Mouse (Mus musculus): ENCODE measurements at regions not wholly inside any gene's neighbourhood (a gene's known extent, or its start where the extent isn't known, plus 50 kb on each side); places are given as distances from the start of the nearest gene placed in this dataset.

- Histone ChIP-seq H3K4me2 (replicated peaks) (no peak overlapping the region), H3K36me3 (no peaks in the 10 kb centered on the region), H3K27ac (replicated peaks) (no peak overlapping the region), H3K4me3 (no peak overlapping the region), H3K4me1 (peaks cover 23% of the 10 kb centered on the region), H3K9ac (replicated peaks) (no peak overlapping the region), H3K9me3 (no peaks in the 10 kb centered on the region), H3K27me3 (peaks cover 8% of the 10 kb centered on the region; the same call in 1 of the 2 replicates)
- 52% methylated on average over 5 of the region's 5 CpGs for WGBS
- no peak for ATAC-seq (ENCODE audit: low FRiP score, low read depth)
Measured at GRCm38 (mm10) chr11:24297763-24298162, 219.9 kb downstream of the Bcl11a start.

DNA sequence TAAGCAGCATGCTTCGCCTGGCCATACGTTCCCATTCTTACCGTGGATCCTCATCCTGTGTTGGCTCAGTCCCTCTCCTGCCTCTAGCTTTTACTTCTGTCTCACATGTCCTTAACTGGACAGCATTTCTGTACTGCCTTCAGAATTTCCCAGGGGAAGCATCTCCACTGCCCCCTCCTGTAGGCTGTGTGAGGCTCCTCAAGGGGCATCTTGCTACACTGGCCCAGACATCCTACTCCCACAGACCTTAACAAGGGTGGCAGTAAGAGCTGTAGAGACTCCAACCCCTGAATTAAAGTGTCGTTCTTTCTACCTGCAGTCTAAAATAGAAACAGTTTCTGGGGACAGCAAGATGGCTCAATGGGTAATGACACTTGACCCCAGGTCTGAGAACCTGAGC lies 222.5 kb downstream of the Bcl11a start:
- no peak for ATAC-seq (ENCODE audit: low FRiP score, low read depth)
- Histone ChIP-seq H3K27ac (replicated peaks) (no peak overlapping the region), H3K4me3 (no peak overlapping the region), H3K9me3 (no peaks in the 10 kb centered on the region), H3K4me1 (peaks cover 29% of the 10 kb centered on the region), H3K9ac (replicated peaks) (no peak overlapping the region), H3K4me2 (replicated peaks) (no peak overlapping the region), H3K27me3 (peaks cover 8% of the 10 kb centered on the region; the same call in 1 of the 2 replicates), H3K36me3 (no peaks in the 10 kb centered on the region)
- 84% methylated on average over 4 of the region's 4 CpGs for WGBS

- Histone ChIP-seq H3K4me3 (no peak overlapping the region), H3K27me3 (peaks cover 8% of the 10 kb centered on the region; the same call in 1 of the 2 replicates), H3K9ac (replicated peaks) (no peak overlapping the region), H3K4me2 (replicated peaks) (no peak overlapping the region), H3K4me1 (peaks cover 36% of the 10 kb centered on the region), H3K27ac (replicated peaks) (no peak overlapping the region), H3K9me3 (no peaks in the 10 kb centered on the region), H3K36me3 (no peaks in the 10 kb centered on the region)
- 81% methylated on average over 3 of the region's 3 CpGs for WGBS
- ATAC-seq (ENCODE audit: low FRiP score, low read depth): no peak
Measured at GRCm38 (mm10) chr11:24301201-24301600, 223.3 kb downstream of the Bcl11a start.

- Histone ChIP-seq H3K9me3 (no peaks in the 10 kb centered on the region), H3K4me3 (peak overlapping the region; percentile 31), H3K9ac (replicated peaks) (no peak overlapping the region; the same call in 1 of the 2 replicates), H3K27ac (replicated peaks) (0 out of 2 replicates have a peak overlapping the region, but pooled peaks have one; percentile 3), H3K4me1 (peaks cover 33% of the 10 kb centered on the region), H3K4me2 (replicated peaks) (peak overlapping the region; percentile 58), H3K27me3 (peaks cover 5% of the 10 kb centered on the region; the same call in 1 of the 2 replicates), H3K36me3 (no peaks in the 10 kb centered on the region)
- ATAC-seq (ENCODE audit: low FRiP score, low read depth): peak; percentile 86
- WGBS: 1% methylated on average over 17 of the region's 17 CpGs
Measured at GRCm38 (mm10) chr11:24305145-24305553, 227.3 kb downstream of the Bcl11a start.

DNA sequence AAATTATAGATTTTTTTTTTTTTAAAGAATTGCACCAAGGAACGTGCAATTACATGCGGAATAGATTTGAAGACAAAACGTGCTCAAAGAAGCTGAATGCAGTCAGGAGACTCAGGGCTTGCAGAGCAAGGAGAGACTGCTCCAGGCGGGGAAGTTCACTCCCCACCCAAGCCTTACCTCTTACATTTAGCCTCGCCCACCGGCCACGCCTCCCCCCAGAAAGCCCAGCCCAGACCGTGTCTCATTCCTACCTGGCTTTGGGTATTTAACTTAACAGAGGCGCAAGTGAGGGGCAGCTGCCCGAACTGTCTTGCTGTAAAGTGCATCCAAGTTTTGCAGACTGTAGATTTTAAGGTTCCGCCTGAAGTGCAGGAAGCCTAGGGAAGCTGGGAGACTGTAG lies 227.8 kb downstream of the Bcl11a start:
- peak overlapping the region; percentile 58 for H3K4me2 ChIP-seq (replicated peaks)
- no peak for ATAC-seq (ENCODE audit: low FRiP score, low read depth)
- no peaks in the 10 kb centered on the region for H3K9me3 ChIP-seq
- no peaks in the 10 kb centered on the region for H3K36me3 ChIP-seq
- H3K4me3 ChIP-seq: peak overlapping the region; percentile 31; the same call in 1 of the 2 replicates
- WGBS: 10% methylated on average over 11 of the region's 11 CpGs
- H3K27me3 ChIP-seq: peaks cover 5% of the 10 kb centered on the region; the same call in 1 of the 2 replicates
- peaks cover 33% of the 10 kb centered on the region for H3K4me1 ChIP-seq
- H3K27ac ChIP-seq (replicated peaks): no peak overlapping the region
- no peak overlapping the region for H3K9ac ChIP-seq (replicated peaks)

GRCm38 (mm10) chr11:24306101-24306500 lies 228.2 kb downstream of the Bcl11a start:
- WGBS: 88% methylated on average over 2 of the region's 2 CpGs

GRCm38 (mm10) chr11:24307601-24308252 lies 229.9 kb downstream of the Bcl11a start:
- WGBS: 19% methylated on average over 6 of the region's 6 CpGs
- peak overlapping the region; percentile 64 for H3K27ac ChIP-seq (replicated peaks)
- no peaks in the 10 kb centered on the region for H3K36me3 ChIP-seq
- H3K9ac ChIP-seq (replicated peaks): no peak overlapping the region
- peaks cover 33% of the 10 kb centered on the region for H3K4me1 ChIP-seq
- no peaks in the 10 kb centered on the region; the same call in 1 of the 2 replicates for H3K27me3 ChIP-seq
- no peak overlapping the region for H3K4me3 ChIP-seq
- ATAC-seq (ENCODE audit: low FRiP score, low read depth): peak; percentile 64; the same call in 1 of the 2 replicates
- H3K9me3 ChIP-seq: no peaks in the 10 kb centered on the region
- peak overlapping the region; percentile 4; the same call in 1 of the 2 replicates for H3K4me2 ChIP-seq (replicated peaks)

More at GRCm38 (mm10) chr11:24306101-24306500, 228.2 kb downstream of the Bcl11a start:
- Histone ChIP-seq H3K27ac (replicated peaks) (no peak overlapping the region), H3K36me3 (no peaks in the 10 kb centered on the region), H3K4me2 (replicated peaks) (no peak overlapping the region), H3K9ac (replicated peaks) (no peak overlapping the region), H3K4me3 (no peak overlapping the region), H3K27me3 (peaks cover 5% of the 10 kb centered on the region; the same call in 1 of the 2 replicates), H3K4me1 (peaks cover 33% of the 10 kb centered on the region), H3K9me3 (no peaks in the 10 kb centered on the region)
- no peak for ATAC-seq (ENCODE audit: low FRiP score, low read depth)

GRCm38 (mm10) chr11:24308253-24308633 lies 230.4 kb downstream of the Bcl11a start:
- WGBS: 4% methylated on average over 1 of the region's 1 CpGs

DNA sequence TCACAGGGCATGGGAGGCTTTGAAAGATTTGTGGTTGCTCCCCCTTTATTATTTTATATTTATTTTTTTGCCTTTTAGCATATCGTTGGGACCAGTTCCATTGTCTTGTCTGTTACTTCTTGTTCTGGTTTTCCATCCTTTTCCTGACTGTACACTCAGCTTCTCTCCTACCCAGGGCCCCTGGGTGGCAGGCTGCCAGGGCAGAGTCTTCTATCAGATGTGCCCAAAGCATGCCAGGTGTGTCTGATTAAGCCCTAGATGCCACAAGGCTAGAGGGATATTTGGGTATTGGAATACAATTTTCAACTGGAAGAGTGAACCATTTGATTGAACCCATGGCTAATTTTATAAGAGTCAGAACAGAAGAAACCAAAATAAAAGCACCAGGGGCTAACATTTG lies 236.2 kb downstream of the Bcl11a start:
- no peak for ATAC-seq (ENCODE audit: low FRiP score, low read depth)
- Histone ChIP-seq H3K4me3 (no peak overlapping the region), H3K9me3 (no peaks in the 10 kb centered on the region), H3K27ac (replicated peaks) (no peak overlapping the region), H3K27me3 (no peaks in the 10 kb centered on the region), H3K9ac (replicated peaks) (no peak overlapping the region), H3K4me1 (no peaks in the 10 kb centered on the region), H3K4me2 (replicated peaks) (no peak overlapping the region), H3K36me3 (no peaks in the 10 kb centered on the region)
- WGBS: 88% methylated on average over 1 of the region's 1 CpGs

More at GRCm38 (mm10) chr11:24308253-24308633, 230.4 kb downstream of the Bcl11a start:
- no peaks in the 10 kb centered on the region; the same call in 1 of the 2 replicates for H3K27me3 ChIP-seq
- H3K4me2 ChIP-seq (replicated peaks): peak overlapping the region; percentile 4; the same call in 1 of the 2 replicates
- peak overlapping the region; percentile 64 for H3K27ac ChIP-seq (replicated peaks)
- peaks cover 33% of the 10 kb centered on the region for H3K4me1 ChIP-seq
- H3K9ac ChIP-seq (replicated peaks): no peak overlapping the region
- H3K9me3 ChIP-seq: no peaks in the 10 kb centered on the region
- no peaks in the 10 kb centered on the region for H3K36me3 ChIP-seq
- no peak overlapping the region for H3K4me3 ChIP-seq
- peak; percentile 35; the same call in 1 of the 2 replicates for ATAC-seq (ENCODE audit: low FRiP score, low read depth)

DNA sequence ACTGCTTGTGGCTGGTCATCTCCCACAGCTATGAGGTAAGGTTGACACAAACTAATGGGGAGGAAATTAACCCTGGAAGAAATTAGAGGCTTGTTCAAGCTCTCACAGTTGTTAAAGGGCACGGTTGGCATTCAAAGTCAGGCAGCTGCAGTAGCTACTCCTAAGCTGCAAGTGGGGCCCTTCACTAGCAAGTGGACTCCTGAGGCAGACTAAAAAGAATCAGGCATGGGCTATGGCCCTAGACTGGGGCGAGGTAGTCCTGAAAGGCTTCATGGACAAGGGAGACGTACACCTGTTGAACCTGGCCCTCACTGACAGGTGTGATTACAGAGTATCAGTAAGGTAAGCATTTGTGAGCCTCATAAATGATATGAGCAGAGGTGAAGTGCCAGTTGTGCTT lies 237.7 kb downstream of the Bcl11a start:
- 78% methylated on average over 3 of the region's 3 CpGs for WGBS
- no peak overlapping the region for H3K27ac ChIP-seq (replicated peaks)
- no peak for ATAC-seq (ENCODE audit: low FRiP score, low read depth)

GRCm38 (mm10) chr11:24316198-24316597 lies 238.3 kb downstream of the Bcl11a start:
- H3K4me1 ChIP-seq: no peaks in the 10 kb centered on the region
- no peaks in the 10 kb centered on the region for H3K27me3 ChIP-seq
- no peak overlapping the region for H3K9ac ChIP-seq (replicated peaks)
- WGBS: 87% methylated on average over 4 of the region's 4 CpGs
- no peaks in the 10 kb centered on the region for H3K9me3 ChIP-seq
- no peak overlapping the region for H3K4me3 ChIP-seq
- no peak overlapping the region for H3K27ac ChIP-seq (replicated peaks)
- no peak for ATAC-seq (ENCODE audit: low FRiP score, low read depth)
- no peak overlapping the region for H3K4me2 ChIP-seq (replicated peaks)
- H3K36me3 ChIP-seq: no peaks in the 10 kb centered on the region

More for the DNA sequence above, 237.7 kb downstream of the Bcl11a start:
- Histone ChIP-seq H3K4me2 (replicated peaks) (no peak overlapping the region), H3K4me1 (no peaks in the 10 kb centered on the region), H3K9ac (replicated peaks) (no peak overlapping the region), H3K36me3 (no peaks in the 10 kb centered on the region), H3K4me3 (no peak overlapping the region), H3K9me3 (no peaks in the 10 kb centered on the region), H3K27me3 (no peaks in the 10 kb centered on the region)

- no peak overlapping the region for H3K27ac ChIP-seq (replicated peaks)
- no peaks in the 10 kb centered on the region for H3K9me3 ChIP-seq
- WGBS: 84% methylated on average over 2 of the region's 2 CpGs
- no peaks in the 10 kb centered on the region for H3K4me1 ChIP-seq
- H3K27me3 ChIP-seq: no peaks in the 10 kb centered on the region
- H3K9ac ChIP-seq (replicated peaks): no peak overlapping the region
- no peak overlapping the region for H3K4me3 ChIP-seq
- ATAC-seq (ENCODE audit: low FRiP score, low read depth): no peak
- H3K4me2 ChIP-seq (replicated peaks): no peak overlapping the region
- no peaks in the 10 kb centered on the region for H3K36me3 ChIP-seq
Measured at GRCm38 (mm10) chr11:24317989-24318735, 240.3 kb downstream of the Bcl11a start.

Data from midbrain, embryonic 12.5 days (tissue).